Mouse (Mus musculus) spleen, adult 10 weeks (tissue): ENCODE measurements around the gene 1700102P08Rik. TPM values are rescaled to one million over a fixed set of nuclear protein-coding genes. Genes with fewer than 3 reads are reported as not detected.

Experiments
- polyA plus RNA-seq: library from polyadenylated mRNA; stranded (reverse); fragments of 350-450 nt; fragmentation: Illumina TruSeq; extraction: RNeasy Lipid Tissue Mini Kit (QIAGEN cat#74804); gene quantifications from one replicate; pipeline ENCODE4 v1.2.3, GENCODE M21; 2015; ENCODE audit warnings: low replicate concordance; ENCODE audit not compliant: insufficient read depth

Gene 1700102P08Rik
- 3.8 TPM for polyA plus RNA-seq

DNA sequence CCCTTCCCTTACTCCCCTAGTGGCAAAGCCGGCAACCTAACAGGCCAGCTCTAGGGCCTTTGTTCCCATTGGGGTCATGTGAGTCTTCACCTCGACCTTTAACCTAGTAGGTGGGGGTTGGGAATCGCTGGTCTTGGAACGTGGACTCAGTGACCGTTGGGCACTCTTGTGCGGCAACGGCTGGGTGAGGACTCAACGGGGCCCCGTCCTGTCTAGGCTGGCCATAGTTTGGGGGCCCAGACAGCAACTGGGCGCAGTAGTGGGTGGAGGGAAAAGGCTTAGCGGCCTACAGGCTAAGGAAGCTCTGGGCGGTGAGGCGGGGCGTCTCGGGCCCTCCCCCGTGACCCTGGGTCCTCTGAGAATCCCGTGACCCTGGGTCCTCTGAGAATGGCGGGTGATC, at the start of gene 1700102P08Rik:
Gene 1700102P08Rik, plus strand, starts transcription at position 130 of the 400 bp plus-strand sequence.

DNA sequence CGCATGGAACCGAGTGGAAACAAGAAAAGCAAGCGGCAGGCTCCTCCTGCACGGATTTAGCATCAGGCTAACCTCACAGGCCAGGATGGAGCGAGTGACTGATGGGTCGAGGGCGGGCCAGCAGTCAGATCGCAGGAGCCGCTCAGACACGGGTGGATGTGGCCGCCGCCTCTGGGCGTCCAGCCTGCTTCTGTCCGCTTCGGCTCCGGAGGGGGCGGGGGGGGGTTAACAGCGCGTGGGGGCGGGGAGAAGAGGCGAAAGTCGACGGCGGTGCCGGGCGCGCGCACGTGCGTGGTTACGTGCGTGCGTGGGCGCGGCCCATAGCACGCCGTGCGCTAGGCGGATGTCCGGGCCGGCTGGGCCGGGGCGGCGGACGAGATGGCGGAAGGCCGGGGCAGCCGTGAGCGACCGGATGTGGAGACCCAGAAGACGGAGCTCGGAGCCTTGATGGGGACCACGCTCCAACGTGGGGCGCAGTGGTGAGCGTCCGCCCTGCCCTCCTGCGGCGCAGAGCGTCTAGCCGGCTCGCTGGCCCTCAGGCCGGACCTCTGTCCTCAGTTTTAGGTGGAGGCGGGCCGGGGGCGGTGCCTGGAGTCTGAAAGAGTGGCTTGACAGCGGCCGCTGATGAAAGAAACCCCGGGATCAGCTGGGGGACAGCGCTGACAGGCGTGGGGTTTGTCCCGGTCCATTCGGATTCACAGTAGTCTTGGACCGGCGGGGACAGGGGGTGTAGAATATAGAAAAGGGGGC, 44.9 kb upstream of the 1700102P08Rik start, which contains the start of gene Usp4:
Gene Usp4, plus strand, starts transcription at position 314 of the 750 bp plus-strand sequence.

DNA sequence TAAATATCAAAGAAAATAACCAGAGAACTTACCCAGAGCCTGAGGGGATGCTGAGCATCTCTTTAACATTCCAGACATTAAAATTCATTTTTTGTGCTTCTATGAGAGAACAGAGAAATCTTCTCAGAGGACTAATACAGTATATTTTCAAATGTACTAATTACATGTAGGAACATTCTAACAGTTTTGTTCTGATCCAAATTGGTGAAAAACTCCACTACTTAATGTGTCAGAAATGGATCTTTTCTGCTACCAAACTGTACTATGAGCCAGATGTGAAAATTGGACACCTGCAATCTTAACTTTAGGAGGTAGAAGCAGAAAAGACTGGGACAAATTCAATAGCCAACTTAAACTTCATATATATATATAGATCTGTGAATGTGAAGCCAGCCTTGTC, 35.8 kb downstream of the 1700102P08Rik start, which contains the start of gene Ccdc36:
Gene Ccdc36, minus strand, starts transcription at position 101 of the 400 bp plus-strand sequence.

DNA sequence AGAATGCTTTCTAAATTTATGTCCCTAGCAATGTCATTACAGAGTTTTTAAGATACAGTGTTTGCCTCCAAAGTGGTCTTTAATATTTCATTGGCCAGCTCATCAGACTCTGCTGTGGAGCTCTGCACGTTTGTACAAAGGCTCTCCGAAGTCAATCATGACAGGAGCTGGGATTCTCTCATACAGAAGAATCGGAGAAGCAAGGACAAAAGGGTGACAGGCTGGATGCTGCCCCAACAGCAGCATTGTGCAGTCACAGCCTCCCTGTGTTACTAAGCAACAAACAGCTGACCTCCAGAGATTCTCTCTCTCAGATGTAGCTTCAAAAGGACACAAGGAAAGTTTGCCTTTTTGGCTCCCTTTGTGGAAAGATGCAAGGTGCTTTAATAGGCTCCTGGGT, 43.6 kb downstream of the 1700102P08Rik start, which contains the start of gene BC048562:
Gene BC048562, plus strand, starts transcription at position 301 of the 400 bp plus-strand sequence.

Other genes starting within 250 kb of the 1700102P08Rik start
- gene Bsn, start 202.4 kb upstream of the 1700102P08Rik start, polyA plus RNA-seq: 0.25 TPM
- 19.5 TPM for gene Dag1, start 128.8 kb upstream of the 1700102P08Rik start, polyA plus RNA-seq
- 10.3 TPM for gene Nicn1, start 102.4 kb upstream of the 1700102P08Rik start, polyA plus RNA-seq
- 7.1 TPM for gene Amt, start 96.0 kb upstream of the 1700102P08Rik start, polyA plus RNA-seq
- 589 TPM for gene Rhoa, start 86.7 kb upstream of the 1700102P08Rik start, polyA plus RNA-seq
- gene Tcta, start 86.6 kb upstream of the 1700102P08Rik start, polyA plus RNA-seq: 28.2 TPM
- gene Gpx1, start 53.9 kb upstream of the 1700102P08Rik start, polyA plus RNA-seq: 346 TPM
- gene Usp4, start 45.0 kb upstream of the 1700102P08Rik start, polyA plus RNA-seq: 112 TPM
- gene Ccdc36, start 35.7 kb downstream of the 1700102P08Rik start, polyA plus RNA-seq: 0.10 TPM
- gene BC048562, start 43.7 kb downstream of the 1700102P08Rik start, polyA plus RNA-seq: not detected
- gene Ccdc71, start 67.7 kb downstream of the 1700102P08Rik start, polyA plus RNA-seq: 13.7 TPM
- 8.7 TPM for gene Klhdc8b, start 68.8 kb downstream of the 1700102P08Rik start, polyA plus RNA-seq
- 11.6 TPM for gene Lamb2, start 86.9 kb downstream of the 1700102P08Rik start, polyA plus RNA-seq
- gene Usp19, start 97.8 kb downstream of the 1700102P08Rik start, polyA plus RNA-seq: 83.1 TPM
- gene Qars, start 114.9 kb downstream of the 1700102P08Rik start, polyA plus RNA-seq: 137 TPM
- 119 TPM for gene Qrich1, start 124.0 kb downstream of the 1700102P08Rik start, polyA plus RNA-seq
- 139 TPM for gene Impdh2, start 167.5 kb downstream of the 1700102P08Rik start, polyA plus RNA-seq
- 8.6 TPM for gene Ndufaf3, start 174.6 kb downstream of the 1700102P08Rik start, polyA plus RNA-seq
- gene Dalrd3, start 177.1 kb downstream of the 1700102P08Rik start, polyA plus RNA-seq: 58.1 TPM
- 11.5 TPM for gene Wdr6, start 185.9 kb downstream of the 1700102P08Rik start, polyA plus RNA-seq
- gene P4htm, start 204.9 kb downstream of the 1700102P08Rik start, polyA plus RNA-seq: 0.48 TPM